Mouse (Mus musculus) kidney, adult 2 months (tissue): ENCODE measurements at regions not wholly inside any gene's neighbourhood (a gene's known extent, or its start where the extent isn't known, plus 50 kb on each side); places are given as distances from the start of the nearest gene placed in this dataset.

ENCODE experiments used
- CTCF ChIP-seq: fragments of 200-500 bp; conservative IDR thresholded peaks from 2 replicates; pipeline ENCODE4 v1.5.1; 2011; ENCODE audit warnings: low read depth, mild to moderate bottlenecking, control low read depth, low read length, moderate library complexity, mixed read lengths; ENCODE audit not compliant: insufficient read depth, insufficient read length
- POLR2A ChIP-seq: fragments of 200-500 bp; IDR thresholded peaks from one replicate; pipeline ENCODE4 v1.6.1; 2011; ENCODE audit warnings: low read depth, low read length, control low read depth

- TF ChIP-seq CTCF: no peak
- no peak for TF ChIP-seq POLR2A
These were observed 68.6 kb downstream of the Klf5 start for GRCm38 (mm10) chr14:99366996-99367555.
